Mouse (Mus musculus) heart, embryonic 15.5 days (tissue): Measurements from ENCODE around the gene Frmpd2. TPM values are rescaled to one million over a fixed set of nuclear protein-coding genes. Genes with fewer than 3 reads are reported as not detected.

Experiments used
- ATAC-seq: fragments of 200-750 bp; cut with Nextera tagmentation; replicated peaks from 2 replicates; pipeline ENCODE4 v1.8.0; 2017; ENCODE audit warnings: low read depth, moderate TSS enrichment; ENCODE audit not compliant: insufficient number of reproducible peaks, insufficient read depth, low FRiP score
- H3K27ac ChIP-seq: fragments of 300-500 bp; sonication (generic); 2 replicates; pipeline ENCODE4 v1.5.1; 2015; ENCODE audit warnings: mild to moderate bottlenecking, inconsistent platforms
- H3K27me3 ChIP-seq: fragments of 300-500 bp; sonication (generic); 2 replicates; pipeline ENCODE4 v1.6.1; 2015; ENCODE audit warnings: inconsistent platforms
- H3K36me3 ChIP-seq: fragments of 300-500 bp; sonication (generic); 2 replicates; pipeline ENCODE4 v1.6.1; 2015; ENCODE audit warnings: mild to moderate bottlenecking, inconsistent platforms
- H3K4me1 ChIP-seq: fragments of 300-500 bp; sonication (generic); replicated peaks from 2 replicates; pipeline ENCODE4 v1.6.1; 2015; ENCODE audit warnings: inconsistent platforms
- H3K4me2 ChIP-seq: fragments of 300-500 bp; sonication (generic); 2 replicates; pipeline ENCODE4 v1.6.1; 2015; ENCODE audit warnings: inconsistent platforms, mild to moderate bottlenecking, moderate library complexity
- H3K4me3 ChIP-seq: fragments of 300-500 bp; sonication (generic); 2 replicates; pipeline ENCODE4 v1.5.1; 2015; ENCODE audit warnings: mild to moderate bottlenecking, inconsistent platforms
- H3K9ac ChIP-seq: fragments of 300-500 bp; sonication (generic); 2 replicates; pipeline ENCODE4 v1.6.1; 2015; ENCODE audit warnings: mild to moderate bottlenecking, inconsistent platforms
- H3K9me3 ChIP-seq: fragments of 300-500 bp; sonication (generic); replicated peaks from 2 replicates; pipeline ENCODE4 v1.6.1; 2016; ENCODE audit warnings: inconsistent platforms
- WGBS: fragments of 180-500 bp; shearing (Covaris S2); methylation state at CpG from one replicate; pipeline ENCODE4 v1.1.7; 2015; ENCODE audit warnings: mixed read lengths; 5-methylcytosine and 5-hydroxymethylcytosine counted together
- polyA plus RNA-seq: library from polyadenylated mRNA; unstranded; fragments of >200 nt; fragmentation: Nextera tagmentation; extraction: Ambion mirVana; gene quantifications from 2 replicates; pipeline ENCODE4 v1.2.1, GENCODE M21; 2015

Frmpd2 gene
- polyA plus RNA-seq, 1 experiment from 2014 or later, result 0.03 TPM

DNA sequence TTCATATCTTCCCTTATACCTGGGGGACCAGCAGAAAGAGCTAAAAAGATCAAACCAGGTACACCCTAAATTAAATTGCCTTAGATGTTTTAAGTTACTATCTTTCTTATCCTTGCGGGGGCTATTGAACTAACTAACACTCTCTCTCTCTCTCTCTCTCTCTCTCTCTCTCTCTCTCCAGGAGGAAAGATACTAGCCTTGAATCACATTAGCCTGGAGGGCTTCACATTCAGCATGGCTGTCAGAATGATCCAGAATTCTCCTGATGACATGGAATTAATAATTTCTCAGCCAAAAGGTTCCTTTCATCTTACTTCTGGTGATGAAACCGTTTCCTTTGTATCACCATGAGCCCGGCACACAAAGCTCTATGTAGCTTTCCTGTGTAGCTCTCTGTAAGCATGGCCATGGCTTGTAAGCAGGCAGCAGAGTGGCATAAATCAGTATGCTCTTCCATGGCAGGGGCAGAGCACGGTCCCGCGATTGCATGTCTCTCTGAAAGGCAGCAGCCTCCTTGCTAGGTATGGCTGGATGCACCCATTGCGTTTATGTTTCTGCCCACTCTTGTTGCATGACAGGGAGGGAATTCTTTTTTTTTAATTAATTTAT is 68.2 kb downstream of the Frmpd2 start:
- Histone ChIP-seq H3K27me3 (no peaks in the 10 kb centered on the region), H3K9ac (no peak overlapping the region), H3K27ac (no peak overlapping the region), H3K4me3 (no peak overlapping the region), H3K36me3 (no peaks in the 10 kb centered on the region), H3K9me3 (no peaks in the 10 kb centered on the region), H3K4me1 (no peaks in the 10 kb centered on the region), H3K4me2 (no peak overlapping the region)
- 77% methylated on average over 7 of the region's 7 CpGs for WGBS
- no peak for ATAC-seq

DNA sequence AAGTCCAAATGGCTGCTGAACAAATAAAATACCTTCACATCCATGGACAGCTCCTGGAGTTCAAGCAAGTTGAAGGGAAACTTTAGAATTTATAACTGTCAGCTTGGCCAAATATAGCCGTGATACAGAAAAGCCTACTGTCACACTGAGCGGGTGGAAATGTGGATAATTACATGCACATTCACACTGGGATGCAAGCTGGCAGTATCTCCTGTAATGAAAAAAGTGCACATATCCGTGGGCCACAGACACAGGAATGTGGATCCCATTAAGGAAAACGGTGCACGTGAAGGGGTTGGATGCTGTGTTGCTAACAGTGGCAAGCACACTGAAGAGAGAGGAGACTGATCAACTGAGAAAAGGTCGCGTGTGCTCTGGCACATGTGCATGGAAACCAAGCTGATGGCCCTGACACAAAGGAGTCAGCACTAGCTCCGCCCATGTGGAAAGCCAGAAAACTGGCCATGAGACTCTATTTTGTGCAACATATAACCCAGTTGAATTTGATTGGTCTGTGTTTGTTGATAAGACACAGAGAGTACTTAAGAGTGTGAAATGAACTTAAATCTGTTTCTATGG is 74.2 kb downstream of the Frmpd2 start:
- Histone ChIP-seq H3K4me2 (no peak overlapping the region), H3K36me3 (no peaks in the 10 kb centered on the region), H3K27me3 (no peaks in the 10 kb centered on the region), H3K9me3 (no peaks in the 10 kb centered on the region), H3K27ac (no peak overlapping the region), H3K4me3 (no peak overlapping the region), H3K4me1 (no peaks in the 10 kb centered on the region), H3K9ac (no peak overlapping the region)
- no peak for ATAC-seq
- WGBS, result 77% methylated on average over 8 of the region's 8 CpGs

DNA sequence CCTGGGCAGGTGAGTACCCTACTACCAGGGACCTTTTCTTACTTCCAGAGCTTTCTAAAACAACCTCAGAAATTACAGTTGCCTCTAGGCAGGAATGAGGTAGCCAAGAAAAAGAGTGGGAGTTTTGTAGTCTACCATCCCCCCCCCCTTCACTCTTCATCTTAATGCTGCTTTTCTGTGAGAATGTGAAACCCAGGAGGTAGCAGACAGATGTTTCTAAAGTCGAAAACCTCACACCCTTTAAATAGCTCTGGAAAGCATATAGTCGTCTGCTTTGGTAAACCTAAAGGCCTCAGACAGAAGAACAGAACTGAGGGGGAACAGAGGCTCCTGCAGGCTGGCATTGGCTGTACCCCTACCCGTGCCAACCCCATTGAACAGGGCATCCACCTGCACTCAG is 77.2 kb downstream of the Frmpd2 start:
- Histone ChIP-seq H3K4me1 (no peaks in the 10 kb centered on the region), H3K27me3 (no peaks in the 10 kb centered on the region), H3K36me3 (no peaks in the 10 kb centered on the region), H3K27ac (no peak overlapping the region), H3K9ac (no peak overlapping the region), H3K4me2 (no peak overlapping the region), H3K4me3 (no peak overlapping the region), H3K9me3 (no peaks in the 10 kb centered on the region)
- 60% methylated on average over 3 of the region's 3 CpGs for WGBS
- ATAC-seq, result no peak

DNA sequence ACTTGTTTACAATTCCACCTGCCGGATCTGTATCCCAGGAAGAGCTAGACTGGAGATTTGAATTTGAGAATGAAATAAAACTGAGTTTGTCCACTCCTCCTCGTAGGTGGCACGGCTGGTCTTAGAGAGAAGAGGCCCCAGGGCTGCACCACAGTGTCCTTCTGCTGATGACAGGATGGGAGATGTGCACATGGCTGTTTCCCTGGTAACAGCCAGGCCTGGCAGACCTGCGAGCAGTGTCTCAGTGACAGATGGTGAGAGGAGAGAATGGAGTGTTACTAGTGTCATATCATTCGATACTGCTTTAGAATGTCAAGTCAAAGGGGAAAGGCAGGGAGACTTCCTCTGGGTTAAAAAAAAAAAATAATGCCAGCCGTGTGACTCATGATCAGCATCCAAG is 78.4 kb downstream of the Frmpd2 start:
- H3K27ac ChIP-seq, result no peak overlapping the region
- no peak; the same call in 1 of the 2 replicates for ATAC-seq
- no peaks in the 10 kb centered on the region for H3K9me3 ChIP-seq
- H3K4me2 ChIP-seq, result no peak overlapping the region
- WGBS, result 57% methylated on average over 6 of the region's 6 CpGs
- H3K9ac ChIP-seq, result no peak overlapping the region
- no peaks in the 10 kb centered on the region for H3K27me3 ChIP-seq
- H3K4me1 ChIP-seq, result no peaks in the 10 kb centered on the region
- H3K4me3 ChIP-seq, result no peak overlapping the region
- H3K36me3 ChIP-seq, result no peaks in the 10 kb centered on the region

DNA sequence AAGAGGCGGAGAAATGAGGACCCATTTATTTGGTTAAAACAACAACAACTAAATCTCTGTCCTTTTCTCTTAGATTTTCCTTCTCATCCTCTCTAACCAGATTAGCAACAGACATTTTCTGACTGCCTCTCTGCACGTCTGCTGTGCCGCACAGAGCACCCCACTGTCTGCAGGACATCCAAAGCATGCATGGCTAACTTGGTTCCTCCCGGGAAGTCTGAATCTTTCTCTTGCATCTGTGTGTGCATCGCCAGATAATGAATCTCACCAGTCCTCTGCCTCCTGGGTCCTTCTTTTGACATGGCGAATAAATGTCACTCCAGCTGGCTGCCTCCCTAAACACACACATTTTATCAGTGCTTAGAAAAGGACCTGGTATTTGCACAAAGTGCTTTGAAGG is 99.2 kb downstream of the Frmpd2 start:
- Histone ChIP-seq H3K9me3 (no peaks in the 10 kb centered on the region), H3K4me3 (no peak overlapping the region), H3K27ac (no peak overlapping the region), H3K36me3 (no peaks in the 10 kb centered on the region), H3K4me2 (no peak overlapping the region), H3K4me1 (no peaks in the 10 kb centered on the region), H3K27me3 (no peaks in the 10 kb centered on the region), H3K9ac (no peak overlapping the region)
- 50% methylated on average over 6 of the region's 6 CpGs for WGBS
- no peak for ATAC-seq

DNA sequence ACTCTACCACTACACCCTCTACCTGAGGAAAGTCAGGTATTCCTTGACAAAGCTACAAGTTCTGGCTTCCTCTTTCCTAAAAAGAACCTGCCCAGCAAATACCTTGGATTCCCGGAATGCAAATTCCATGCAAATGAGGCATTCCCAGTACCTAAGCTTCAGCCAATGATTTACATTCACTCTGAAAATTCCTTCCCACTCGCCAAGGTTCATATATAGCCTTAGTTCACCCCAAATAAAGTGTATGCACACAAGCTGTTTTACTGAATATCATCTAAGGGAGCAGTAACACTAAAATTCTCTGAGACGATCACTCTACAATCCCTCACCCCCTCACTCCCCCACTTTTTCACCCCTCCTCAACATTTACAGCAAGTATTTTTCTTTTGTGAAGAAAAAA is 102.1 kb downstream of the Frmpd2 start:
- no peaks in the 10 kb centered on the region for H3K36me3 ChIP-seq
- 65% methylated on average over 3 of the region's 3 CpGs for whole genome bisulfite sequencing
- no peaks in the 10 kb centered on the region for H3K27me3 ChIP-seq
- no peak overlapping the region for H3K27ac ChIP-seq
- no peak overlapping the region for H3K4me3 ChIP-seq
- H3K9ac ChIP-seq, result no peak overlapping the region
- no peak overlapping the region for H3K4me2 ChIP-seq
- H3K4me1 ChIP-seq, result no peaks in the 10 kb centered on the region
- no peak for ATAC-seq
- H3K9me3 ChIP-seq, result no peaks in the 10 kb centered on the region

DNA sequence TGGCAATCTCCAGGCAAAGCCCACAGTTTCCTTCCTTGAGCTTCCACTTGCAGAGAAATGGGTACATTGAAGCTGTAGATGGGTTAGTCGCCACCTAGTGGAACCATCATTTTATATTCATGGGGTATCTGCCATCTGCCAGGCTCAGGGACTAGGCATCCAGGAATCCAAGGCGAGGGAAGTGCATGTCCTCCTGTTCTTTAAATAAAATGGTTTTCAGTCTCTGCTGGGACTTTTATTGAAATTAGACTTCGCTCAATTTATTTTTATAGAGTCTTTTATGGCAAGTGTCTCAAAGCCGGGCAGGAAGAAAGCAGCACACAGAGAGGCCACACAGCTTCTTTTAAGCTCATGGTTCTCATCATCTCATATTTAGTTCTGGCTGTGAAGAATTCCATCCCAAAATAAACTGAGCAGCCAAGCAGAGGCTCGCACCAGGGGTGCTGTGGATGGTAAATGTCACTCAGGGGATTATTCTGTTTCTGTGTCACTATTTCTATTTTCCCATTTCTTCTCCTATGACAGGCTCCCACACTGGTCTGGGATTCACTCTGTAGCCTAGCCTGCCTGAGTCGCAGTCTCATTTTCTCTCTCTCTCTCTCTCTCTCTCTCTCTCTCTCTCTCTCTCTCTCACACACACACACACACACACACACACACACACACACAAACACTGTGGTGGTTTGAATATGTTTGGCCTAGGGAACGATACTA is 108.4 kb downstream of the Frmpd2 start:
- H3K27me3 ChIP-seq, result no peaks in the 10 kb centered on the region
- no peak overlapping the region for H3K4me3 ChIP-seq
- no peaks in the 10 kb centered on the region for H3K36me3 ChIP-seq
- no peaks in the 10 kb centered on the region for H3K9me3 ChIP-seq
- H3K9ac ChIP-seq, result no peak overlapping the region
- H3K4me1 ChIP-seq, result no peaks in the 10 kb centered on the region
- H3K27ac ChIP-seq, result no peak overlapping the region
- 62% methylated on average over 7 of the region's 7 CpGs for WGBS
- H3K4me2 ChIP-seq, result no peak overlapping the region
- ATAC-seq, result no peak

DNA sequence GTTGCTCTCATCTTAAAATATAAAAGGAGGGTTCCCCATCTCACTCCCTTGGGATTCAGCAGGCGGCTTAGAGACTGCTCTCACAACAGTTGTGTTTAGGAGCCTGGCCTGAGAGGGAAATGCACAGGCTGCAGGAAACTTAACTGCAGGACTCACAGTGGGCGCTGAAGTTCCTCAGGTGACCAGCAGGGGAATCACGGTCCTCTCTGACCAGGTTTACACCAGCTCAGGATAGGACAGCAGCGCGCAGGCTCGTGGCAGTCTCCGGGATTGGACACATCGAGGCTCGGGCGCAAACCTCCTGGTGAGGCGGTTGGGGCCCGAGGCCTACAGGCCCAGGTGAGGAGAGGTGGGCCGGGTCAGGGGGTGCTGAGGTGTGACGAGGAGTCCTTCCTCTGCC is 117.5 kb downstream of the Frmpd2 start, which contains the start of gene Ptpn20:
Ptpn20 (plus strand) TSS at position 257 of the 400 bp plus-strand sequence.
- H3K4me1 ChIP-seq, result no peaks in the 10 kb centered on the region
- ATAC-seq, result no peak
- H3K4me2 ChIP-seq, result no peak within 1 kb of the TSS
- WGBS, result 57% methylated on average over 14 of the region's 14 CpGs
- no peaks in the 10 kb centered on the region for H3K9me3 ChIP-seq
- H3K36me3 ChIP-seq, result no peaks in the 10 kb centered on the region
- no peaks in the 10 kb centered on the region for H3K27me3 ChIP-seq
- no peak within 1 kb of the TSS for H3K9ac ChIP-seq
- no peak within 1 kb of the TSS for H3K27ac ChIP-seq
- no peak within 1 kb of the TSS for H3K4me3 ChIP-seq

DNA sequence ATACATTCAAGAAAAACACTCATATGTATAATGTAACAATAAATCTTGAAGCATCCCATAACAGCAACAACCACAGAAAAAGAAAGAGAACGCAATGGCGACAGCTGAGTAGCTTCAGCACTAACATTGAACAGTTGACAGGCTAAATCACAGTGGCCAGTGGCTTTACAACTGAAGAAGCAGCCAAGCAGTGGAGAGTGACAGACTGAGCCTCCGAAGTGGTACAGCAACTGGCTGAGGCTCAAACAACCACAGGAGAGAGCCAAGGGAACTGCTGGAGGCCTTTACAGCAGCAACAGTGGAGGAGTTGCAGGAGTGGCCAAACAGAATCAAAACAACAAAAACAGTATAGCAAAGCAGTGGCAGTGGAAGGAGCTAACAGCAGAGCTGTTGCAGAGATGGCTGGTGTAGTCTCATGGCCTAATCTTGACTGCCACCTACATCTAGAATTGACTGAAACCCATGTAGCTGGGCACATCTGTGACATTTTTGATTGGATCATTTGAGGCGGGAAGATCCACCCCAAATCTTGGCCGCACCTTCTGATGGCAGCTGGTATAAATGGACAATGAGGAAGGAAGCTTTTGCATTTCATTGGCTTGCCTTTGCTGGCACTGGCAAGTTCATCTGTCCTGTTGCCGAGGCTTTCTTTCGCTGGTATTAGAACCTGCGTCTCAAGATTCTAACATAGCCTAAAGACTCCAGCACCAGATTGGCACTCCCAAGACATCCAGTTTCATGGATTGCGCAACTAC is 127.1 kb downstream of the Frmpd2 start:
- Histone ChIP-seq H3K4me2 (no peak overlapping the region), H3K4me3 (no peak overlapping the region), H3K9me3 (no peaks in the 10 kb centered on the region), H3K27me3 (no peaks in the 10 kb centered on the region), H3K9ac (no peak overlapping the region), H3K36me3 (no peaks in the 10 kb centered on the region), H3K4me1 (no peaks in the 10 kb centered on the region), H3K27ac (no peak overlapping the region)
- ATAC-seq, result no peak
- WGBS, result 79% methylated on average over 9 of the region's 9 CpGs

DNA sequence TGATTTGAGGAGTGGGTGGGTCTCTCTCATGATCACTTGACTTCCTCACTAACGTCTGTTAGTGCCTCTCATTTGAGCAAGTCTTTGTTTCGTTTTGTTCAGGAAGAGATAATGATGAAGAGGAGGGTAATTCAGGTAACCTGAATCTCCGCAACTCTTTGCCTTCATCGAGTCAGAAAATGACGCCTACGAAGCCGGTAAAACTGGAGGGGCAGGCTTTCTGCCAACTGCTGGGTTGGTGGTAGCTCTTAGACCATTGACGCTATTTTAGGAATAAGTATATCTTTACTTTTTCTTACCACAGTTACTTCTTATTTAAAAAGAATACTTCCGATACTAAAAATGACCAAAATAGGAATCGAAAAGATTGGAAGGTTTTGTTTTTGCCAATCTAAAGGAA is 135.9 kb downstream of the Frmpd2 start:
- Histone ChIP-seq H3K4me1 (no peaks in the 10 kb centered on the region), H3K27ac (no peak overlapping the region), H3K4me3 (no peak overlapping the region), H3K9me3 (no peaks in the 10 kb centered on the region), H3K27me3 (no peaks in the 10 kb centered on the region), H3K9ac (no peak overlapping the region), H3K36me3 (no peaks in the 10 kb centered on the region), H3K4me2 (no peak overlapping the region)
- no peak for ATAC-seq
- 70% methylated on average over 10 of the region's 10 CpGs for WGBS
